Mouse (Mus musculus) megakaryocyte, adult 5-6 weeks (primary cell): ENCODE data around the gene Shmt1. TPM values are rescaled to one million over a fixed set of nuclear protein-coding genes. Genes with fewer than 3 reads are reported as not detected.

ENCODE experiments used
- ATAC-seq: 2 replicates; pipeline ENCODE4 v1.8.0; 2016; ENCODE audit warnings: mild to moderate bottlenecking, inconsistent platforms; ENCODE audit not compliant: poor library complexity, severe bottlenecking
- total RNA-seq, 2 experiments: library from RNA; stranded (forward) in 1 of 2; stranded (reverse) in 1 of 2; fragments of 153-499, 151-499 nt in 1 of 2; fragments of 221-1000, 200-1000 nt in 1 of 2; gene quantifications; 2 replicates each; pipeline versions ENCODE4 v1.2.3 to v1.2.4; 2015 to 2017

The Shmt1 gene
- total RNA-seq, 2 experiments from 2014 or later: 6.2 to 15.6 TPM

- ATAC-seq: no peak
These were observed 11.5 kb downstream of the Shmt1 start for GRCm38 (mm10) chr11:60799977-60800376.

- ATAC-seq: no peak
These were observed 15.2 kb downstream of the Shmt1 start for GRCm38 (mm10) chr11:60796342-60796741.

GRCm38 (mm10) chr11:60790472-60790871 lies 21.0 kb downstream of the Shmt1 start:
- ATAC-seq: no peak

GRCm38 (mm10) chr11:60787595-60787994 lies 23.9 kb downstream of the Shmt1 start:
- no peak for ATAC-seq

GRCm38 (mm10) chr11:60784179-60784922 lies 27.2 kb downstream of the Shmt1 start:
- ATAC-seq: peak; percentile 81

- no peak for ATAC-seq
These were observed 31.8 kb downstream of the Shmt1 start for GRCm38 (mm10) chr11:60779673-60780189.

- ATAC-seq: peak; percentile 2; the same call in 1 of the 2 replicates
These were observed 33.6 kb downstream of the Shmt1 start for GRCm38 (mm10) chr11:60777801-60778370.

- peak; percentile 86 for ATAC-seq
These were observed 34.4 kb downstream of the Shmt1 start, which contains the start of the genes Top3a and Smcr8 for GRCm38 (mm10) chr11:60776829-60777740. Gene Top3a (minus strand): TSS chr11:60777365. Gene Smcr8 (plus strand): TSS chr11:60777524.

- ATAC-seq: 0 out of 2 replicates have a peak, but pooled peaks have one; percentile 0
These were observed 35.2 kb downstream of the Shmt1 start for GRCm38 (mm10) chr11:60776107-60776828.

- no peak for ATAC-seq
These were observed 35.9 kb downstream of the Shmt1 start for GRCm38 (mm10) chr11:60775578-60775977.

GRCm38 (mm10) chr11:60774841-60775240 lies 36.7 kb downstream of the Shmt1 start:
- ATAC-seq: no peak

GRCm38 (mm10) chr11:60774158-60774689 lies 37.3 kb downstream of the Shmt1 start:
- ATAC-seq: no peak

- ATAC-seq: no peak
These were observed 39.4 kb downstream of the Shmt1 start for GRCm38 (mm10) chr11:60772161-60772560.

GRCm38 (mm10) chr11:60770776-60771175 lies 40.7 kb downstream of the Shmt1 start:
- ATAC-seq: no peak

- peak; percentile 100 for ATAC-seq
These were observed 42.2 kb downstream of the Shmt1 start for GRCm38 (mm10) chr11:60769322-60769721.

- ATAC-seq: no peak
These were observed 44.5 kb downstream of the Shmt1 start for GRCm38 (mm10) chr11:60766969-60767368.

GRCm38 (mm10) chr11:60761681-60762080 lies 49.8 kb downstream of the Shmt1 start:
- no peak for ATAC-seq

GRCm38 (mm10) chr11:60755570-60755969 lies 55.9 kb downstream of the Shmt1 start:
- ATAC-seq: no peak

GRCm38 (mm10) chr11:60740321-60740720 lies 71.2 kb downstream of the Shmt1 start:
- no peak for ATAC-seq
